Mouse (Mus musculus) ZHBTc4 (cell line): ENCODE results near the gene Tsn.

Experiments used
- DNase-seq: peaks from one replicate; pipeline ENCODE4 v3.0.0-alpha.2; 2011; ENCODE audit warnings: low read depth, low spot score

Gene Tsn

GRCm38 (mm10) chr1:118311622-118312326, at the start of gene Tsn:
Gene Tsn, minus strand, starts transcription at chr1:118311739.
- DNase-seq = peak; percentile 30

GRCm38 (mm10) chr1:118359071-118359761, 47.7 kb upstream of the Tsn start:
- DNase-seq = no peak

- no peak for DNase-seq
These were observed 38.4 kb upstream of the Tsn start for GRCm38 (mm10) chr1:118349922-118350321.

DNA sequence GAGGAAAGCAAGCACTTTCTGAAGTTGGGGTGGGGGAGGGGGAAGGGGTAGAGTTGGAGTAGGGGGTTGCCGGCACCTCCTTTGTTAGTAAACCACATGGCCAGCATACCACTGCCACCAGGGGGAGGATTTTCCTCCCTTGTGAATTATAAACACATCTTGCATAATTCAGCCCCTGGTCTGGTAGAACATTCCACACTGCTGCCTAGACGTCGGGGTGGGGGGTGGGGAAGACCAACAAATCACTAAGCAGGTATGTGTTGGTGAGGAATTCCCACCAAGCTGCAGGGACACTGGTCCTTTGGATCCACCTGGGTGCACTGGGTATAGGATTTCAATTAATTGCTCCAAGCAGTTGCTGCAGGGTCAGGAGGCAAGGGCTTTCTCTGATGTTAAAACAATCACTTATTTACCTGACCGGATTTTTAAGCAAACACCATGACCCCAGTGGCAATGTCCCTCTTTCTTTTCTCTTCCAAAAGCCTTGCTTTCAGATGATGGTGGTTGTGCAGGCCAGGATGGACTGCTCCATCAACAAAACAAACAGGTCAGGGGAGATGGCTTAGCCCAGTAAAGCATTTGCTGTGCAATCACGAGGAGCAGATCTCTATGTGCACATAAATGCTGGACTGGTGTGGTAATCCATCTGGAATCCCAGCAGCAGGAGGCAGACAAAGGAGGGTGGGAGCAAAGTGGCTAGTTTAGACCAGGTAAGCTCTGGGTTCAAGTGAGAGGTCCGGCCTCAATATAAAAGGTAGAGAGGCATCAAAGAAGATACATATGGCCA, 32.3 kb upstream of the Tsn start:
- DNase-seq = no peak

DNA sequence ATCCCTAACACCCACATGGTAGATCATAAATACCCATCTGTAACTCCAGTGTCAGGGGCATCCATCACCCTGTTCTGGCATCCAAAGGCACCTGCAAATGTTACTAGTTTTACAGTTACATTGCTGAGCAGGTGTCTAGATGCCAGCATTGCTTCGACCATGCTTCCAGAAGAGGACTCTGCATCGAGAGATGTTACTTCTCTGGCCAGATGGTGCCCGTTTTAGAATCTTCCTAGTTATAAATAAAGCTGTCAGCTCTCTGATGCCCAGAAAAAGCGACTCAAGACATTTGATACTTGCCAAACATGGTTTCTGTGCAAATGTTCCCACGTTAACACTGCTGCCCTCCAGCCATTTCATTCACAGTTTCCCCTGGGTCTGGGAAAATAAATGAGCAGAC, 26.4 kb upstream of the Tsn start:
- DNase-seq = no peak

- peak; percentile 22 for DNase-seq
These were observed 24.3 kb upstream of the Tsn start for GRCm38 (mm10) chr1:118335847-118336246.

DNA sequence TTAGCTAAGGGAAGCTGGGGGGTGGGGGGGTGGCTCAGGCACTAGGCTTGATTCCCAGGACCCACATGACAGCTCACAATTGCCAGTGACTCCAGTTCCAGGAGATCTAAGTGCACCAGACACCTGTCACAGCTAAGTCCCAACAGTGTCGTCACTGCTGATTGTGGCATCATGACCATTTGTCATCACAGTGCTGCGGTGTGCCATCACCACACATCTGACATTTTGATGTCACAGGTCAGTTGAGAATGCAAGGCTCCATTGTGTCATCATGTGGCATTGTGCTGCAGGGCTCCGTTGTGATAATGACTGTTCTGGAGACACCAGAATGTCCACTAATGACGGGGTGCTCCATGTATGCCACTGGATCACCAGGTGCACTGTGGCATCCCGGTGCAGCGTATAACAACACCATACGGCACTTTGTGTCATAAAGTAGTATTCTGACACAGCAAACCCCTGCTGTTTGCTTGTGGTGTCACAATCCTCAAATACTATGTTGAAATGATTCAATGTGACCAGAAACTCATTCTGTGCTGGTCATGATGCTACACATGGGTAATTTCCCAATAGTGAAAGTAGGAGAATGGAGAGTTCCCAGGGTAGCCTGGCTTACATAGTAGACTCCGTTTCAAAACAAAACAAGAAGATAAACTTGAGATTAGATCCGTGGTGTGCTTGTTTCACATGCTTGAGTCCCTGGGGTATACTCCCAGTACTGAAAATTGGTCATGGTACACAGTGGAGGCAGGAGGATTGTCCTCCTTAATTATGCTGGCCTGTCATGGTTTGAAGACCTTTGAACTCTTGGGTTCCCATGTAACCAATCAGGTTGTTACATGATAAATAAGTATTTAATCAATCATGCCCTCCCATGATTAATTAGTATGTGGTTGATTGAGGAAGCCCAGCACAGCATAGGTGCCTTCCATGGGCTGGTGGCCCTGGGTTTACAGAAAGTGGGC, 23.5 kb upstream of the Tsn start:
- no peak for DNase-seq

- peak; percentile 97 for DNase-seq
These were observed 10.2 kb upstream of the Tsn start, which contains the start of gene Nifk for GRCm38 (mm10) chr1:118321661-118322201. Gene Nifk, plus strand, starts transcription at chr1:118321839.

- DNase-seq = peak; percentile 84
These were observed 9.2 kb upstream of the Tsn start for GRCm38 (mm10) chr1:118320696-118321095.

GRCm38 (mm10) chr1:118310780-118311621, 538 bp downstream of the Tsn start:
- peak; percentile 96 for DNase-seq

- no peak for DNase-seq
These were observed 13.8 kb downstream of the Tsn start for GRCm38 (mm10) chr1:118297719-118298118.

DNA sequence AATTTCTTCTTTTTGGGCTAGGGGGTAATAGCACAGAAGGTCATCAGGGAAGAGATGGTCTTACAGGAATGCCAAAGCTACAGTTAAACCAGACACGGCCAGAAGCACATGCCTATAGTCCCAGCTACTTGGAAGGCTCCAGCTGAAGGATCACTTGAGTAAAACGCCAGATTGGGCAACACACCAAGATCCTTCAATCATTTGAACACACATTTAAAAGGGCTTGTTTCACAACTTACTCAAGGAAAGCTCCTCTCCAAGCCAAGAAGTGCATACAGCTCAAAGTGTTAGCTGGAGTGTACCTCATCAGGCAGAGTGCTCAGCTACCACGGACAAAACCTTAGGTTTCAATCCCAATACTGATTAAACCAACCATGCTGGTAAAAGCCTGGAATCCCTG, 14.9 kb downstream of the Tsn start:
- no peak for DNase-seq

DNA sequence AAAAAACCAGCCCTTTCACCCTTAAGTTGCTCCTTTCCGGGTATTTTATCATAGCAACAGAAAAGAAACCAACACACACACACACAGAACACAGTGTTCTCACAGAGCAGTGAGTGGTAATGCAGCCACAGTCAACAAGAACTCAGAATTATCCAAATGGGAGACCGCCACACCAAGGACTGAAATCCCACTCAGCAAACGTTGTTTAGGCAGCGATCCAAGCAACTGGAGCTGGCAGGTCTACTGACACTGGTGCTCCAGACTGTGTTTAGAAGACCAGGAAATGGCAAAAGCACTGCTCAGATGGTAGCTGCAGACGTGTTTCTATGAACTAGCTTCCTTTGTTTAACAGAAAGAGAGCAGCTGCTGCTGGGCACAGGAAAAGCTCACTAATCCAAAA, 16.7 kb downstream of the Tsn start:
- no peak for DNase-seq

DNA sequence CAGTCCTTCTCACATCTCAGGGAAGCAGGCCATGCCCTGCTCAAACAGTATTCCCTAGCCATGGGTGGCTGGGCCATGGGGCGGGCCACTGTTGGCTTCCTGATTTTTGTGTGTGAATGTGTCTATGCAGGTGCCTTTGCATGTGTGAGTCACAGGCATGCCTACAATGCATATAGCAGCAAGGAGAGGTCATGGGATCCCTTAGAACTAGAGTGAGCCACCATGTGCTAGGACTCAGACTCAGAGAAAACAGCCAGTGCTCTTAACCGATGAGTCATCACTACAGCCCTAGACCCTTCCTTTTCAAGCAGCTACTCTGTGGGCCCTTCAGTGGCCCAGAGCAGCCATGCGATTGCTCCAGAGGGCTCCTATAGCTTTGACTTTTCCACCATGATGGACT, 17.3 kb downstream of the Tsn start:
- no peak for DNase-seq

DNA sequence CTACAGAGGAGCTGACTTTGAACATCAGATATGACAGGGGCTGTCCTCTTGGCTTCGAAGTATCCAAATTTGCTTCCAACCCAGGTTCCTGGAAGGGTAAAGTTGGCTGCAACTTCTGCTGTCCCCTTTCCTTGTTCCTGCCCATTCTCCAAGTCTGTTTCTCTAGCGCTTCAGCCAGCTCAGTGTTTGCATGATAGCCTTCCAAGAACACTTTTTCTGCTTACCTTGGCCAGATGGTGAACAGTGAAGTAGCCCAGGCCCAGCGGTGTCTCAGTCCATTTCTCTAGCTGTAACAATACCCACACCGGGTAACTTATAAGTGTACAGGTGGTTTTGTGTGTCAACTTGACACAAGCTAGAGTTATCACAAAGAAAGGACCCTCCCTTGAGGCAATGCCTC, 19.2 kb downstream of the Tsn start:
- no peak for DNase-seq

- peak; percentile 82 for DNase-seq
These were observed 36.4 kb downstream of the Tsn start for GRCm38 (mm10) chr1:118275139-118275538.

- no peak for DNase-seq
These were observed 59.6 kb downstream of the Tsn start for GRCm38 (mm10) chr1:118251931-118252330.
